Comparison of ENCODE assay signal across 9 mouse cellular contexts in the genomic region with DNA sequence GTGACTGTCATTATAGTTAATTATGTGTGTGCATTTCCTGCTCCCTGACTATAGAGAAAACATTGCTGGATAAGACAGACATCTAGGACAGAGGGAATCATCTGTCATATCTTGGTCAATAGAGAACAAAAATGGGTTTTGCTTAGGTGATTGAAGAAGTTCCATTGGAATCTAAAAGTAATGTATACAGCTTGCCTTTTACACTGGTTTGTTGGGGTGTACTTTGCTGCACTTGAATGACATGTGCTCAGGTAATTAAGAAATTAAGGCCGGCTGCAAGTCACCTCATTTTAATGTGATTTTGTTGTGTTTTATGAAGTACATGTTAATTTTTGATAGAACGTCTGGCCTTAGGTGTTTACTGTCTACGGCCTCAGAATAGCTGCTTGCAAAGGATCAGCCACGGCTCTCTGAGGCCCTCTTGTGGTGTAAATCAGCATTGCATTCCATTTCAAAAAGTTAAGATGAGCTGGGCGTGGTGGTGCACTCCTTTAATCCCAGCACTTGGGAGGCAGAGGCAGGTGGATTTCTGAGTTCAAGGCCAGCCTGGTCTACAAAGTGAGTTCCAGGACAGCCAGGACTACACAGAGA. TPM values are rescaled to one million over a fixed set of nuclear protein-coding genes. Genes with fewer than 3 reads are reported as not detected.
DNase-seq lines count a peak whose midpoint lies in the region; ATAC-seq and TF ChIP-seq lines count a peak whose summit lies in the region.
"Had no signal": no experiment of that assay in that cellular context is flagged by ENCODE, and none has a peak within 500 bp of the region (broad histone marks: within the 10 kb centered on the region; RNA-seq: fewer than 3 reads in every experiment).

No protein-coding gene starts in this region.

- no peaks in the 10 kb centered on the region for H3K9me3 ChIP-seq in MEL (replicated peaks; ENCODE audit: insufficient read depth, low read length)
- no peaks in the 10 kb centered on the region for H3K9me3 ChIP-seq in forebrain, embryonic 12.5 days
- no peaks in the 10 kb centered on the region for H3K9me3 ChIP-seq in hindbrain, embryonic 10.5 days
- H3K9me3 ChIP-seq: lung, embryonic 15.5 days had no signal

- no peak overlapping the region for H3K27ac ChIP-seq in MEL (ENCODE audit: control insufficient read depth, low read depth, low read length)
- no peak overlapping the region for H3K27ac ChIP-seq in forebrain, embryonic 12.5 days
- no peak overlapping the region for H3K27ac ChIP-seq in hindbrain, embryonic 10.5 days
- no peak overlapping the region for H3K27ac ChIP-seq in layer of hippocampus, adult 2 months
- H3K27ac ChIP-seq: lung, embryonic 15.5 days had no signal

- DNase-seq in MEL (ENCODE audit: low read depth, low spot score) = peak; percentile 79
- DNase-seq in c-Kit-positive CD71-negative TER-119-negative erythroid progenitor cells, embryonic 14.5 days (ENCODE audit: low read depth) = peak; percentile 78
- peak; percentile 64 for DNase-seq in hindbrain, embryonic 10.5 days (ENCODE audit: low spot score)
- DNase-seq in layer of hippocampus, adult 2 months (ENCODE audit: low spot score in 2 of 2) = peak; percentile 76 to 89
- peak; percentile 85 for DNase-seq in lung, postnatal 10 days
- peak; percentile 65 for DNase-seq in retina, adult 2 months (ENCODE audit: low read depth, low spot score)
- DNase-seq in thymus, postnatal 36 days = peak; percentile 60 to 69

- no peak overlapping the region for H3K4me3 ChIP-seq in MEL (ENCODE audit: control insufficient read depth in 1 of 2, insufficient read depth in 1 of 2, low read depth in 2 of 2, low read length in 2 of 2)
- H3K4me3 ChIP-seq in forebrain, embryonic 12.5 days (replicated peaks) = no peak overlapping the region
- H3K4me3 ChIP-seq in hindbrain, embryonic 10.5 days = no peak overlapping the region
- H3K4me3 ChIP-seq in layer of hippocampus, adult 2 months = no peak overlapping the region
- H3K4me3 ChIP-seq: lung, embryonic 15.5 days had no signal

- no peaks in the 10 kb centered on the region; a peak in 1 of 4 replicates for H3K27me3 ChIP-seq in MEL (ENCODE audit: control insufficient read depth in 1 of 2, insufficient read depth in 2 of 2, low read length in 2 of 2)
- no peaks in the 10 kb centered on the region for H3K27me3 ChIP-seq in forebrain, embryonic 12.5 days
- H3K27me3 ChIP-seq in hindbrain, embryonic 10.5 days (ENCODE audit: insufficient read depth, poor library complexity, severe bottlenecking) = no peaks in the 10 kb centered on the region
- H3K27me3 ChIP-seq: lung, embryonic 15.5 days had no signal

- ATAC-seq in forebrain, embryonic 12.5 days (ENCODE audit: low FRiP score) = peak; percentile 49; the same call in 1 of the 2 replicates

- no peaks in the 10 kb centered on the region for H3K79me2 ChIP-seq in MEL (ENCODE audit: control insufficient read depth, insufficient read depth, low read length, poor library complexity)

- no peak for TF ChIP-seq POLR2A in MEL (IDR thresholded peaks at IDR 0.05; ENCODE audit: control insufficient read depth in 1 of 2, insufficient read depth in 1 of 2, low read depth in 1 of 2, low read length in 2 of 2, poor library complexity in 1 of 2)

- H3K36me3 ChIP-seq in MEL (ENCODE audit: control insufficient read depth in 1 of 2, insufficient read depth in 2 of 2, low read length in 2 of 2) = peaks cover 0 to 2% of the 10 kb centered on the region in 2 experiments; a peak in 2 of 4 replicates
- peaks cover 41% of the 10 kb centered on the region for H3K36me3 ChIP-seq in forebrain, embryonic 12.5 days (replicated peaks)
- H3K36me3 ChIP-seq in hindbrain, embryonic 10.5 days = peaks cover 52% of the 10 kb centered on the region

- no peaks in the 10 kb centered on the region for H3K4me1 ChIP-seq in MEL (ENCODE audit: control insufficient read depth in 1 of 2, insufficient read depth in 2 of 2, low read length in 2 of 2)
- H3K4me1 ChIP-seq in forebrain, embryonic 12.5 days = peaks cover 6% of the 10 kb centered on the region
- no peaks in the 10 kb centered on the region for H3K4me1 ChIP-seq in hindbrain, embryonic 10.5 days (replicated peaks)
- H3K4me1 ChIP-seq: lung, embryonic 15.5 days had no signal

- 14% methylated on average over 5 of the region's 5 CpGs for WGBS in forebrain, embryonic 12.5 days
- WGBS in hindbrain, embryonic 10.5 days = 19% methylated on average over 5 of the region's 5 CpGs

- H3K9ac ChIP-seq in MEL (ENCODE audit: control insufficient read depth, low read depth, low read length, poor library complexity, severe bottlenecking) = no peak overlapping the region
- H3K9ac ChIP-seq in forebrain, embryonic 12.5 days = no peak overlapping the region
- H3K9ac ChIP-seq: lung, embryonic 15.5 days had no signal

- TF ChIP-seq EP300 in MEL (IDR thresholded peaks at IDR 0.05; ENCODE audit: low read depth in 1 of 2, low read length in 2 of 2) = no peak

- TF ChIP-seq CTCF in MEL (IDR thresholded peaks at IDR 0.05 in 2 of 3, conservative IDR thresholded peaks at IDR 0.05 in 1 of 3; ENCODE audit: control insufficient read depth in 1 of 3, insufficient read depth in 1 of 3, low read depth in 2 of 3, low read length in 3 of 3, poor library complexity in 1 of 3, severe bottlenecking in 1 of 3) = peak; percentile 72 to 92 (median 84)
- peak; percentile 92 for TF ChIP-seq CTCF in layer of hippocampus, adult 2 months (conservative IDR thresholded peaks at IDR 0.05)

- H3K4me2 ChIP-seq in forebrain, embryonic 12.5 days = no peak overlapping the region
- H3K4me2 ChIP-seq: lung, embryonic 15.5 days had no signal

- peak; percentile 83 for TF ChIP-seq RAD21 in MEL (IDR thresholded peaks at IDR 0.05; ENCODE audit: low read depth, low read length)

TF ChIP-seq in MEL, 35 proteins besides CTCF, POLR2A, EP300 and RAD21:
- TF ChIP-seq POLR2AphosphoS5 (IDR thresholded peaks at IDR 0.05; ENCODE audit: borderline replicate concordance, low read depth, low read length) (no peak), ETS1 (IDR thresholded peaks at IDR 0.05; ENCODE audit: low read depth, low read length) (no peak), KAT2A (conservative IDR thresholded peaks at IDR 0.05; ENCODE audit: low read depth, low read length) (no peak), USF1 (IDR thresholded peaks at IDR 0.05; ENCODE audit: low read depth, low read length) (no peak), JUND (IDR thresholded peaks at IDR 0.05; ENCODE audit: low read depth, low read length) (no peak), CHD1 (IDR thresholded peaks at IDR 0.05; ENCODE audit: low read depth, low read length) (no peak), ELF1 (IDR thresholded peaks at IDR 0.05; ENCODE audit: low read depth, low read length) (no peak), ZC3H11A (IDR thresholded peaks at IDR 0.05; ENCODE audit: low read depth, low read length) (peak; percentile 72), ZKSCAN1 (IDR thresholded peaks at IDR 0.05; ENCODE audit: low read depth, low read length) (no peak), MXI1 (IDR thresholded peaks at IDR 0.05; ENCODE audit: low read depth, low read length) (no peak), MYB (IDR thresholded peaks at IDR 0.05; ENCODE audit: low read depth, low read length) (no peak), SMC3 (IDR thresholded peaks at IDR 0.05; ENCODE audit: low read depth, low read length) (peak; percentile 83), SIN3A (IDR thresholded peaks at IDR 0.05; ENCODE audit: low read length) (0 out of 2 replicates have a peak, but pooled peaks have one; percentile 37), CHD2 (IDR thresholded peaks at IDR 0.05; ENCODE audit: low read length) (no peak), RCOR1 (IDR thresholded peaks at IDR 0.05; ENCODE audit: low read depth, low read length) (no peak), TCF12 (IDR thresholded peaks at IDR 0.05; ENCODE audit: low read depth, low read length) (no peak), MAFK (IDR thresholded peaks at IDR 0.05; ENCODE audit: borderline replicate concordance, low read depth, low read length) (no peak), HCFC1 (IDR thresholded peaks at IDR 0.05; ENCODE audit: low read depth, low read length) (no peak), BHLHE40 (IDR thresholded peaks at IDR 0.05; ENCODE audit: borderline replicate concordance, low read depth, low read length) (no peak), NELFE (IDR thresholded peaks at IDR 0.05; ENCODE audit: low read depth, low read length) (0 out of 2 replicates have a peak, but pooled peaks have one; percentile 4)

RNA-seq across cellular contexts. Expression of a gene that starts 36.5 kb away (rescaled TPM):
- total RNA-seq in MEL (2012; rRNA removed) = 9.0 and 9.1 TPM in 2 replicates
- polyA plus RNA-seq in MEL (2012; ENCODE audit: insufficient read depth in 1 of 2, insufficient read length in 2 of 2, low read depth in 1 of 2, low replicate concordance in 2 of 2, missing spikeins in 1 of 2) = 1 to 10 TPM in 1 of 2 experiments, not detected in 1; 9.9 TPM
- polyA plus RNA-seq in forebrain, embryonic 12.5 days (2016; fragmentation: Nextera tagmentation; extraction: Ambion mirVana) = 14.8 and 15.9 TPM in 2 replicates
- polyA plus RNA-seq in hindbrain, embryonic 10.5 days (2016; fragmentation: Nextera tagmentation; extraction: Ambion mirVana) = 9.4 and 10.4 TPM in 2 replicates
- 10 to 100 TPM; 19.5 to 21.8 TPM for total RNA-seq in layer of hippocampus, adult 2 months (2021)

RNA-seq across cellular contexts. Expression of a gene that starts 37.9 kb away (rescaled TPM):
- not detected in 2 replicates for total RNA-seq in MEL (2012; rRNA removed)
- polyA plus RNA-seq in MEL (2012; ENCODE audit: insufficient read depth in 1 of 2, insufficient read length in 2 of 2, low read depth in 1 of 2, low replicate concordance in 2 of 2, missing spikeins in 1 of 2) = not detected
- not detected in 2 replicates for polyA plus RNA-seq in forebrain, embryonic 12.5 days (2016; fragmentation: Nextera tagmentation; extraction: Ambion mirVana)
- polyA plus RNA-seq in hindbrain, embryonic 10.5 days (2016; fragmentation: Nextera tagmentation; extraction: Ambion mirVana) = not detected in 2 replicates
- total RNA-seq in layer of hippocampus, adult 2 months (2021) = not detected
- polyA plus RNA-seq: lung, embryonic 15.5 days had no signal
